Mouse (Mus musculus) midbrain, embryonic 11.5 days (tissue): ENCODE data around the gene Vmn2r19. TPM values are rescaled to one million over a fixed set of nuclear protein-coding genes. Genes with fewer than 3 reads are reported as not detected.

ENCODE experiments used
- ATAC-seq: fragments of 200-750 bp; cut with Nextera tagmentation; 2 replicates; pipeline ENCODE4 v1.8.0; 2017; ENCODE audit warnings: moderate TSS enrichment, moderate library complexity; ENCODE audit not compliant: low FRiP score
- DNase-seq: peaks from one replicate; pipeline ENCODE4 v3.0.0; 2015; ENCODE audit warnings: low spot score; ENCODE audit errors: missing footprints
- H3K27ac ChIP-seq: fragments of 300-500 bp; sonication (generic); 2 replicates; pipeline ENCODE4 v1.5.1; 2014; ENCODE audit warnings: low read depth, low read length
- H3K27me3 ChIP-seq: fragments of 300-500 bp; sonication (generic); 2 replicates; pipeline ENCODE4 v1.6.1; 2014; ENCODE audit warnings: mild to moderate bottlenecking, low read length, moderate library complexity, mixed read lengths; ENCODE audit not compliant: control insufficient read depth, insufficient read depth
- H3K36me3 ChIP-seq: fragments of 300-500 bp; sonication (generic); 2 replicates; pipeline ENCODE4 v1.6.1; 2014; ENCODE audit warnings: mild to moderate bottlenecking, low read length, moderate library complexity, mixed read lengths; ENCODE audit not compliant: control insufficient read depth, insufficient read depth
- H3K4me1 ChIP-seq: fragments of 300-500 bp; sonication (generic); 2 replicates; pipeline ENCODE4 v1.6.1; 2014; ENCODE audit warnings: low read length; ENCODE audit not compliant: control insufficient read depth, insufficient read depth
- H3K4me2 ChIP-seq: fragments of 300-500 bp; sonication (generic); 2 replicates; pipeline ENCODE4 v1.6.1; 2014; ENCODE audit warnings: mild to moderate bottlenecking, moderate library complexity
- H3K4me3 ChIP-seq: fragments of 300-500 bp; sonication (generic); 2 replicates; pipeline ENCODE4 v1.5.1; 2014; ENCODE audit warnings: low read depth, low read length
- H3K9ac ChIP-seq: fragments of 300-500 bp; sonication (generic); 2 replicates; pipeline ENCODE4 v1.6.1; 2014; ENCODE audit warnings: low read length
- H3K9me3 ChIP-seq: fragments of 300-500 bp; sonication (generic); 2 replicates; pipeline ENCODE4 v1.6.1; 2016; ENCODE audit warnings: low read length; ENCODE audit not compliant: control insufficient read depth
- WGBS: fragments of 180-500 bp; shearing (Covaris S2); extraction: QIAGEN DNeasy Blood & Tissue Kit; methylation state at CpG from one replicate; pipeline ENCODE4 v1.1.7; 2014; 5-methylcytosine and 5-hydroxymethylcytosine counted together
- polyA plus RNA-seq: library from polyadenylated mRNA; unstranded; fragments of >200 nt; fragmentation: Nextera tagmentation; extraction: Ambion mirVana; gene quantifications from 2 replicates; pipeline ENCODE4 v1.2.1, GENCODE M21; 2014

The Vmn2r19 gene
- not detected in 2 replicates for polyA plus RNA-seq

- ATAC-seq (no peak), DNase-seq (no peak)
- 87% methylated on average over 2 of the region's 2 CpGs for WGBS
Measured at GRCm38 (mm10) chr6:123308033-123308432, at the start of gene Vmn2r19. Vmn2r19 (plus strand) TSS chr6:123308333.

DNA sequence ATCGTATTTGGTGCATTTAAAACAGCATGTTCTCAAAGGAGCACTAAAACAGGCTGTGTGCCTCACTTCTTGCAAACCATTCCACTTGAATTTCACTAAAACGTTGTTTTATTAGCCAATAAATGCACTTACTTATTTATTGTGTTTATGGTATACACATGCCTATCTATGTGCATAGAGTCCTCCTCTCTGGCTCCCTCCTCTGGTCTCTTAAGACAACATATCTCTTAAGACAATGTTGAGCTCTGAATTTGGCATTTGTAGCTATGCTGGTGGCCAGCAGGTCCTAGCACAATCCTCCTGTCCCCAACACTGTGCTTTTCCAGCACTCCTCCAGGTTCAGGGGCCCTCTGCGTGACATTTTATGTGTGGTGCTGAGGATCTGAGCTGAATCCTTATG is 49.2 kb upstream of the Vmn2r19 start:
- ATAC-seq, result no peak
- 76% methylated on average over 3 of the region's 3 CpGs for WGBS
- no peaks in the 10 kb centered on the region for H3K36me3 ChIP-seq
- no peak overlapping the region for H3K27ac ChIP-seq
- H3K4me2 ChIP-seq, result no peak overlapping the region
- H3K9me3 ChIP-seq, result no peaks in the 10 kb centered on the region
- H3K4me1 ChIP-seq, result no peaks in the 10 kb centered on the region
- H3K9ac ChIP-seq, result no peak overlapping the region
- no peak overlapping the region for H3K4me3 ChIP-seq
- H3K27me3 ChIP-seq, result no peaks in the 10 kb centered on the region
- no peak for DNase-seq

More at GRCm38 (mm10) chr6:123308033-123308432, at the start of gene Vmn2r19:
- Histone ChIP-seq H3K9me3 (no peaks in the 10 kb centered on the region), H3K27me3 (no peaks in the 10 kb centered on the region), H3K27ac (no peak within 1 kb of the TSS), H3K4me3 (no peak within 1 kb of the TSS), H3K9ac (no peak within 1 kb of the TSS), H3K36me3 (no peaks in the 10 kb centered on the region), H3K4me1 (no peaks in the 10 kb centered on the region), H3K4me2 (no peak within 1 kb of the TSS)

DNA sequence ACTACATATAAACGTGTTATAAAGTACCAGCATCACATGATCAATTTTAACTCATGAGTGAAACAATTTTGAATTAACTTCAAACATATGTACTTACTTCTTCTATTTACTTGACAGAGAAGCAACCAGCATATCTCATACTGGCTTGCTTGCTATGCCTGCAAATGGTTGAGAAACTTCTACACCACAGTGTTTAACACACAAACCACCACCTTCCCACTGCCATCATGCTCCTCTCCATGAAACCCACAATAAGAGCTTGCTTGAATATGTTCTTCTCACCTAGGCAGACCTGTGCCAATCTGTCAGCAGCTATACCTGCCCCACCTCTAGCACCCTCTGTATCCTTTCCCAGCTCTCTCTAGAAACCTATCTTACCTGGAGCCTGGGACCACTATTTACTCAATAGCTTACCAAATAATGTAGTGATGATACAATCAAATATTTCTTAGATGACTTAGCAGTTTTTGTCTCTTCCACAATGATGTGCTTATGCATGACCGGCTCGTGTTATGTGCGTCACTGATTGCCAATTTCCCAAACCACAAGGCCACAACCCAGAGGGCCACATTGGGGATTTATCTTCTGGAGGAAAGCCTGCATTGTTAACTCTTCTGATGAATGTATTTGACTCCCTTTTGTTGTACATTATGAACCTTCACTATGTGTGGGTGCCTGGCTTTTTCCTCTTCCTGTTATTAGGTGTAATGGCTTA is 48.1 kb upstream of the Vmn2r19 start:
- H3K9ac ChIP-seq, result no peak overlapping the region
- no peak overlapping the region for H3K4me3 ChIP-seq
- H3K27me3 ChIP-seq, result no peaks in the 10 kb centered on the region
- ATAC-seq, result no peak
- H3K4me1 ChIP-seq, result no peaks in the 10 kb centered on the region
- WGBS, result 81% methylated on average over 4 of the region's 4 CpGs
- no peak for DNase-seq
- no peaks in the 10 kb centered on the region for H3K36me3 ChIP-seq
- no peak overlapping the region for H3K4me2 ChIP-seq
- no peak overlapping the region for H3K27ac ChIP-seq
- H3K9me3 ChIP-seq, result no peaks in the 10 kb centered on the region

DNA sequence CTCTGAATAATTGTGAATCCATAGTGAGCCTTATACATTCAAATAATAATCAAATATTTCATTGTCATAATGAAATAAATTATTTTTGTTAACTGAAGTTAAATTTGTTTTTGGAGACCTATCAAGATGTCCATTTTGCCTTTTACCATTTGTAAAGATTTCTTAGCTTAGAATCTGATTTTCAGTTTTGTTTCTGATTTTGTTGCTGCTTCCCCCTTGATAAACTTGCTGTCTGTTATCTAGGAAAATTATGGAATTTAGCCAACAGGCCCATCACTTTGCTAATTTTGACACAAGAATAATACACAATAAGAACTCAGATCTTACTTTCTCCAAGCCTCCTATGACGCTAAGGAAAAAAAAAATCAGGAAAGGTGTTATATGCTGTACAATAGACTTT is 47.3 kb upstream of the Vmn2r19 start:
- Histone ChIP-seq H3K9me3 (no peaks in the 10 kb centered on the region), H3K27ac (no peak overlapping the region), H3K4me2 (no peak overlapping the region), H3K4me3 (no peak overlapping the region), H3K36me3 (no peaks in the 10 kb centered on the region), H3K4me1 (no peaks in the 10 kb centered on the region), H3K9ac (no peak overlapping the region), H3K27me3 (no peaks in the 10 kb centered on the region)
- 77% methylated on average over 1 of the region's 1 CpGs for WGBS
- ATAC-seq (no peak), DNase-seq (no peak)

DNA sequence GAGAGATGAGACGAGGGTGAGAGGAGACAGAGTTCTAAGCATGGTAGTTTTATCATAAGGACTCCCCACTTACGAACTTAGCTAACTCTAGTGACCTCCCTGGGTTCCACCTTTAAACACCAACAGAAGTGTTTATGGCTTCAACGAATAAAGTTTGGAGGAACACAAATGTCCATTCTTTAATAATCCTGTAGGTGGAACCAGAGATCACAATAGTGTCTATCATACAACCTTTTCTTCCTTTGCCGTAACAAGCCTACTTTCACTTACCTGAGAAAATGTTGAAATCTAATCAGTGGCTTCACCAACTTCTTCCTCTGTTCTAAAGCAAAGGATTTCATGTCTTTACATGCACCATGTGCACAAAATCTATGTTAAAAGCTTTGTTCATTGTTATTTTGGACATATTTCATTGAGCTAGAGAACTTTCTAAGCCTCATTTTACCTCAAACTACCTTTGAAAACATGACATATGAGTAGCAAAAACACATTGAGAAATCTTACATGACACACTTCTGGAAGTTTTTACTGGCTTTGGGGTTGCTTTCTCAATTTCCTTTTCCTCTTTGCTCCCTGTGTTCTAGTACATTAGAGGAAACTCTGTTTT is 46.5 kb upstream of the Vmn2r19 start, which contains the start of gene Clec4d:
Gene Clec4d (plus strand): TSS at position 557 of the 607 bp plus-strand sequence.
- H3K9ac ChIP-seq, result no peak within 1 kb of the TSS
- no peaks in the 10 kb centered on the region for H3K9me3 ChIP-seq
- DNase-seq (no peak), ATAC-seq (no peak)
- H3K4me1 ChIP-seq, result no peaks in the 10 kb centered on the region
- H3K4me2 ChIP-seq, result no peak within 1 kb of the TSS
- H3K4me3 ChIP-seq, result no peak within 1 kb of the TSS
- no peak within 1 kb of the TSS for H3K27ac ChIP-seq
- H3K27me3 ChIP-seq, result no peaks in the 10 kb centered on the region
- no peaks in the 10 kb centered on the region for H3K36me3 ChIP-seq
- 74% methylated on average over 4 of the region's 4 CpGs for WGBS

DNA sequence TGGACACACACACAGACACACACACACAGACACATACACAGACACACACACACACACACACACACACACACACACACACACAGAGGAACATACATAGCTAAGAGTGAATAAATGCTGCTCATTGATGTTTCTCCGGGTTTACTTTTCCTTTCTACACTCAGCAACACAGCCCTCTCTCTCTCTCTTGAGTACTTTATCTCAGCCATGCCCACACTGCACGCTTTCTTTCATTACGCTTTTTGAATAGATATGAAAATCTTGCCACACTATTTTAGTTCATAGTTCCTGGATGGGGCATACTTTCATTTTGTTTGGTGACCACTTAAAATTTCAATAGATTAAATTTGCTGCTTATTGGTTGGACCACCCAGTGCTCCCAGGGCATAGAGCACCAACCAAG is 43.9 kb upstream of the Vmn2r19 start:
- Histone ChIP-seq H3K4me2 (no peak overlapping the region), H3K4me1 (no peaks in the 10 kb centered on the region), H3K4me3 (no peak overlapping the region), H3K9ac (no peak overlapping the region), H3K36me3 (no peaks in the 10 kb centered on the region), H3K9me3 (no peaks in the 10 kb centered on the region), H3K27me3 (no peaks in the 10 kb centered on the region), H3K27ac (no peak overlapping the region)
- WGBS, result 87% methylated on average over 3 of the region's 3 CpGs
- DNase-seq (no peak), ATAC-seq (no peak)

DNA sequence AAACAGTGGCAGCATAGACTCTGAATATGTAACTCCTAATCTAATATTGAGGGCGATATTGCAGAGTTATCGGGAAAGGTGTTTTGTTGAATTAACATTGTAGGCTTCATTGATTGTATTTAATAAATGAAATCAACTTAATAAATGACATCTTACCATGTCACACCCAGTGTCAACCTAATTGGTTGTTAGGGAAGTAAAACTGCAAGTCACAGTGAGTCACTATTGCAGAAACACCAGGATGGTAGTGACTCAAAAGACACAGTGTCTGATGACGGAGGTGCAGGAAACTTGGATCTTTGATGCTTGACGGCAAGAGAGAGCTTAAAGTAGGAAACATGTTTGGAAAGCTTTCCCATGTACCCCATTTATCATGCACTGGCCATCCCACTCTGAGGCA is 42.3 kb upstream of the Vmn2r19 start:
- 92% methylated on average over 4 of the region's 4 CpGs for WGBS
- Histone ChIP-seq H3K4me3 (no peak overlapping the region), H3K36me3 (no peaks in the 10 kb centered on the region), H3K27ac (no peak overlapping the region), H3K27me3 (no peaks in the 10 kb centered on the region), H3K9me3 (no peaks in the 10 kb centered on the region), H3K4me2 (no peak overlapping the region), H3K9ac (no peak overlapping the region), H3K4me1 (no peaks in the 10 kb centered on the region)
- ATAC-seq (no peak), DNase-seq (no peak)

DNA sequence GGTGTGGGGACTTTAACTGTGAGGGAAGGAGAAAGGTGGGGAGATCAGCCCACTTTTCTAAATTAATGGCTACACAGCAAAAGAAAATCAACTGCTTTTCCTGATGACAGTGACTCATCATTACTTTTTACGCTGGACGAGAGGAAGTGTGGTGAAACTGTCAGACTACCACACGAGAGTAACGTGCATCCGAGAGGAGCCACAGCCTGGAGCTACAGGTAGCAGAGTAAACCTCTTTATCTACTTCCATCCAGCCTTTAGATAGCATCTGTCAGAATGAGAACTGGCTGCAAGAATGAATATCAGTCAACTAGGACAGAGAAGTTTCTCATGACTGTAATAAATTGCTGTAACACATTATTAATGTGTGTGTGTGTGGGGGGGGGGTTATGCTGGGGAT is 41.2 kb upstream of the Vmn2r19 start:
- H3K9ac ChIP-seq, result no peak overlapping the region
- no peaks in the 10 kb centered on the region for H3K9me3 ChIP-seq
- H3K27ac ChIP-seq, result no peak overlapping the region
- DNase-seq, result no peak
- H3K36me3 ChIP-seq, result no peaks in the 10 kb centered on the region
- no peak for ATAC-seq
- H3K27me3 ChIP-seq, result no peaks in the 10 kb centered on the region
- no peak overlapping the region for H3K4me3 ChIP-seq
- 86% methylated on average over 5 of the region's 5 CpGs for WGBS
- no peaks in the 10 kb centered on the region for H3K4me1 ChIP-seq
- no peak overlapping the region for H3K4me2 ChIP-seq

DNA sequence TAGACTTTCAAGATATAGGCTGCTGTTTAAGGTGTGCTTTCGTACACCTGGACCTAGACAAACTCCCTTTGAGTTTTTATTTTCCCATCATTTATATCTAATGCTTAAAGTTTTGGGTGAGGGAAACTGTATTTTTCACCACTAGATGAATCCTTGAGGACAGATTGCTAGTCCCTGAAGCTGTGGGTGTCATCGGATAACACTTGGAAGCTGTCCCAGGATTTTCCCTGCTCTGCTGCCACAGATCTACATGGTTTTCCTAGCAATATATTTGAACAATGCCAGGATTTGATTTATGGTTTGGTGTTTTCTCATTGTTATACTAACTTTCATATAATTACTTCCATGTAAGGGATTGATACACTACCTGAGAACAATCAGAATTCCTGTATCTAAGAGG is 28.7 kb upstream of the Vmn2r19 start:
- no peak overlapping the region for H3K9ac ChIP-seq
- H3K4me2 ChIP-seq, result no peak overlapping the region
- H3K27me3 ChIP-seq, result no peaks in the 10 kb centered on the region
- no peaks in the 10 kb centered on the region for H3K9me3 ChIP-seq
- no peaks in the 10 kb centered on the region for H3K4me1 ChIP-seq
- no peak for DNase-seq
- WGBS, result 91% methylated on average over 2 of the region's 2 CpGs
- H3K27ac ChIP-seq, result no peak overlapping the region
- no peak for ATAC-seq
- no peaks in the 10 kb centered on the region for H3K36me3 ChIP-seq
- H3K4me3 ChIP-seq, result no peak overlapping the region
